Mouse (Mus musculus): Measurements from ENCODE around the gene Cers6.

- no peak for TF ChIP-seq CTCF (IDR thresholded peaks at IDR 0.05; ENCODE audit: control insufficient read depth, insufficient read depth, insufficient read length)
- no peak for TF ChIP-seq USF1 (IDR thresholded peaks at IDR 0.05; ENCODE audit: low read depth)
These were observed 9.9 kb downstream of the Cers6 start for GRCm38 (mm10) chr2:68870999-68871780.
